Mouse (Mus musculus) stomach, postnatal 0 days (tissue): ENCODE results near the gene Fam117b.

Experiments used
- CTCF ChIP-seq: IDR thresholded peaks from 2 replicates; pipeline ENCODE4 v1.5.1; 2016; ENCODE audit warnings: antibody characterized with exemption, low read depth, mild to moderate bottlenecking, moderate library complexity
- EP300 ChIP-seq: optimal IDR thresholded peaks from 2 replicates; pipeline ENCODE3; 2016; ENCODE audit warnings: antibody characterized with exemption

GRCm38 (mm10) chr1:60017031-60017469, 104.2 kb downstream of the Fam117b start:
- no peak for TF ChIP-seq CTCF
- TF ChIP-seq EP300 = no peak
